Mouse (Mus musculus): ENCODE measurements around the gene Dpysl5.

Gene Dpysl5

GRCm38 (mm10) chr5:30824124-30824988, 113.0 kb downstream of the Dpysl5 start:
- no peak for DNase-seq (ENCODE audit: low read depth)

GRCm38 (mm10) chr5:30825166-30825565, 113.8 kb downstream of the Dpysl5 start:
- DNase-seq (ENCODE audit: low read depth) = no peak

GRCm38 (mm10) chr5:30825821-30826220, 114.5 kb downstream of the Dpysl5 start:
- DNase-seq (ENCODE audit: low read depth) = no peak

- DNase-seq (ENCODE audit: low read depth) = no peak
Observed at GRCm38 (mm10) chr5:30833416-30833815, 122.1 kb downstream of the Dpysl5 start.

GRCm38 (mm10) chr5:30839731-30840130, 128.4 kb downstream of the Dpysl5 start:
- no peak for DNase-seq (ENCODE audit: low read depth)

GRCm38 (mm10) chr5:30841896-30842295, 130.5 kb downstream of the Dpysl5 start:
- DNase-seq (ENCODE audit: low read depth) = no peak

Data from c-Kit-positive CD71-negative TER-119-negative erythroid progenitor cells, embryonic 14.5 days (primary cell).